Mouse (Mus musculus) E14TG2a.4 (cell line): Measurements from ENCODE around the gene 4930539E08Rik.

Experiments
- H3K27me3 ChIP-seq: 2 replicates; pipeline ENCODE4 v1.6.1; 2014; ENCODE audit warnings: low read length, control low read depth; ENCODE audit not compliant: insufficient read depth
- H3K36me3 ChIP-seq: 2 replicates; pipeline ENCODE4 v1.6.1; 2014; ENCODE audit warnings: low read length, control low read depth; ENCODE audit not compliant: insufficient read depth
- H3K4me1 ChIP-seq: replicated peaks from 2 replicates; pipeline ENCODE4 v1.6.1; 2014; ENCODE audit warnings: low read depth, low read length, control low read depth
- H3K4me3 ChIP-seq: replicated peaks from 2 replicates; pipeline ENCODE4 v1.5.1; 2014; ENCODE audit warnings: mild to moderate bottlenecking, low read length
- H3K9me3 ChIP-seq: 2 replicates; pipeline ENCODE4 v1.6.1; 2014; ENCODE audit warnings: low read length, control low read depth
- CTCF ChIP-seq: conservative IDR thresholded peaks from 2 replicates; pipeline ENCODE4 v1.5.1; 2014; ENCODE audit warnings: low read length
- NANOG ChIP-seq: IDR thresholded peaks from 2 replicates; pipeline ENCODE4 v1.6.1; 2014; ENCODE audit warnings: borderline replicate concordance, low read length, mixed read lengths
- POU5F1 ChIP-seq: IDR thresholded peaks from 2 replicates; pipeline ENCODE4 v1.6.1; 2014; ENCODE audit warnings: low read length, borderline replicate concordance

Gene 4930539E08Rik

GRCm38 (mm10) chr17:28850511-28850910 is 64.6 kb downstream of the 4930539E08Rik start:
- H3K4me1 ChIP-seq, result peaks cover 28% of the 10 kb centered on the region
- H3K36me3 ChIP-seq, result no peaks in the 10 kb centered on the region
- H3K9me3 ChIP-seq, result no peaks in the 10 kb centered on the region
- H3K27me3 ChIP-seq, result peaks cover 7% of the 10 kb centered on the region; the same call in 1 of the 2 replicates
- no peak overlapping the region for H3K4me3 ChIP-seq
- TF ChIP-seq CTCF, result no peak
- no peak for TF ChIP-seq NANOG
- TF ChIP-seq POU5F1, result no peak

GRCm38 (mm10) chr17:28846974-28847617 is 68.0 kb downstream of the 4930539E08Rik start:
- Histone ChIP-seq H3K36me3 (no peaks in the 10 kb centered on the region), H3K4me1 (peaks cover 16% of the 10 kb centered on the region), H3K27me3 (peaks cover 7% of the 10 kb centered on the region; the same call in 1 of the 2 replicates), H3K9me3 (no peaks in the 10 kb centered on the region), H3K4me3 (0 out of 2 replicates have a peak overlapping the region, but pooled peaks have one; percentile 10)
- TF ChIP-seq NANOG (no peak), POU5F1 (no peak), CTCF (no peak)
